Mouse (Mus musculus): ENCODE results near the gene Ptchd1.

The Ptchd1 gene

DNA sequence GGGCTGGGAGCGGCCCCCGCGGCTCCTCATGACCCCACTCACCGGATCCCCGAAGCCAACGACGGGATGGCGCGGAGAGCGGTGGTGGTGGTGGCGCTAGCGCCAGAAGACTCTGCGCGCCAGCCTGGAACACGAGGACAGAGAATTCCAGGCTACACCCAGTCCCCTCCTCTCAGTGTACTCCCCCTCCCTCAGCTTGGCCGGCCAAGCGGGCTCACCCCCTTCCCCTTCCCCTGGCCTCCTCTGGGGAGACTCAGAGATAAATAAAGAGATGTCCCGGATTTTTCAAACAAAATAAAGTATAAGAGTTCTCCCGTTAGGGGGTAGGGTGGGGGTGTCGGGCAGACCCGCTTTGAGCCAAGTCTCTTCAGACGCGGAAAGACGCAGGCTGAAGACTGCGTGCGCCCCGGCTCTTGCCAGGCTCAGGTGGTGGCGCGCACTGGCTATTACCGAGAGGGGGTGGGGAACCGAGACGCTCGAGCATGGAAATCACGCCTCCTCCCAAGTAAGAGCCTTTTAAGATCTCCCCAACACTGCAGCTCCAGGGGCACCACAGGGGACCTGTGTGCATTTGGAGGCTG, at the start of gene Ptchd1:
TSS of gene Ptchd1 (minus strand) at position 114 of the 581 bp plus-strand sequence.
- DNase-seq (ENCODE audit: low spot score): no peak

GRCm38 (mm10) chrX:155657971-155658370, 34.4 kb upstream of the Ptchd1 start:
- no peak for DNase-seq (ENCODE audit: low spot score)

- DNase-seq (ENCODE audit: low spot score): no peak
These were observed 22.4 kb upstream of the Ptchd1 start for GRCm38 (mm10) chrX:155645975-155646374.

GRCm38 (mm10) chrX:155643975-155644374, 20.4 kb upstream of the Ptchd1 start:
- peak; percentile 5 for DNase-seq (ENCODE audit: low spot score)

- DNase-seq (ENCODE audit: low spot score): no peak
These were observed 2.1 kb upstream of the Ptchd1 start for GRCm38 (mm10) chrX:155625671-155626196.

DNA sequence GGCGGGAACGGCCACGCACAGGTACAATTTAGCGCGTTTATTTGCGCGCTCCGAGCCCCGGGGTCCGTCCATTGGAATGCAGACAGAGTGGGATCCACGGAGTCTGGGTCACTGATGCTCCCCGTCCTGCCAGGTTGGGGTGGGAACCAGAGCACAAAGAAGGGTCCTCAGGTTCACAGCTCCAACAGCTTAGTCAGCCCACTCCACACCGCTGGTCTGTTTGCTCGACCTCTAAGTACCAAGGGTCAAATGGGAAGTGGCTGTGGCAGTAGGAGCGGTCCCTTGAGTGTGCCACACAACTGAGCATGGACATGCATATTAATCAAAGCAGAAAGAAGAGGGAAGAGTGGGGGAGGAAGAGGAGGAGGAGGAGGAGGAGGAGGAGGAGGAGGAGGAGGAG, 1.3 kb upstream of the Ptchd1 start:
- no peak for DNase-seq (ENCODE audit: low spot score)

- DNase-seq (ENCODE audit: low spot score): no peak
These were observed 777 bp upstream of the Ptchd1 start, which contains the start of gene Gm15155 for GRCm38 (mm10) chrX:155624341-155624841. Gene Gm15155, plus strand, starts transcription at chrX:155624741.

DNA sequence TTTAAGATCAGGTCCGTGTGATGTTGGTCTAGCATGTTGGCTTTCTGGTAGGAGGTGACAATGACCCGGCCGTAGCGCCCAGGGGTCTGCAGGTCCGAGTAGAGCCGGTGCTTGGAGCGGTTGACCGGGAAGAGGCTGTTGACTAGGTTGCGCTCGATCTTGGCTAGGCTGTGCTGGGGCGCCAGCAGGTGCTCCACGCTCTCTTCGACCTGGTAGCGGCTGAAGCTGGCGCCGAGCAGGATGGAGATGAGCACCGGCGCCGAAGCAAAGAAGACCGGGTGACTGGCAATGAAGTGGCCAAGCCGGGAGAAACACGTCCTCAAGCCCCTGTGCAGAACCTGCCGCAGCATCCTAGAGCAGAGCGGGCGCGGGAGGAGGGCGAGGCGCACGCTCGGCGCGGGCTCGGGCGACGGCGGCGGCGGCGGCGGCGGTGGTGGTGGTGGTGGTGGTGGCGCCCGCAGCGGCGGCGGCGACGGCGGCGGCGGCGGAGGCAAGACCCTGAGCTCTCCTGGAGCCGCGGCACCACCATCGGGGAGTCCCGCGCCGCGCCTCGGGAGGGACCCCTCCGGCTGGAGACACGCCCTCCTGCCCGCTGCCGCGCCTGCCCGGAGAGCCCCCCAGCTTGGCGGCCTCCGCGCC, 534 bp downstream of the Ptchd1 start:
- DNase-seq (ENCODE audit: low spot score): no peak

DNA sequence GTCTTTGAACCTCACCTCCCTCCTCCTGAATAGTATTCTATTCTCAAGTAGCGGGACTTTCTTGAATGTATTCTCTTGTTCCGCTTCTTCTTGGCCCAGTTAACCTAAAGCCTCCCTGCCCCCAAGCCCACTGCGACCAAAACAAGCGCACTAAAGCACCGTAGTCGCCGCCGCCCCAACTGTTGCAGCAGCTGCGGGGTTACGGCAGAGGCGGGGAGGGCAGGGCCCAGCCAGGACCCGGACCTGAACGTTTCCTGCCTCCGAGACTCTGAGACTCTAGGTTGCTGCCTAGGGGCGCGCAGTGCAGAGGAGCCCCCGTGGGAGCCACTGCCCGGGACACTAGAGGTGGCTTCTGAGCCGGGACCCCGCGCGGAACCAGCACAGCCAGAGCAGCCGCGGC, 1.1 kb downstream of the Ptchd1 start:
- DNase-seq (ENCODE audit: low spot score): no peak

GRCm38 (mm10) chrX:155601196-155601595, 22.4 kb downstream of the Ptchd1 start:
- no peak for DNase-seq (ENCODE audit: low spot score)

DNA sequence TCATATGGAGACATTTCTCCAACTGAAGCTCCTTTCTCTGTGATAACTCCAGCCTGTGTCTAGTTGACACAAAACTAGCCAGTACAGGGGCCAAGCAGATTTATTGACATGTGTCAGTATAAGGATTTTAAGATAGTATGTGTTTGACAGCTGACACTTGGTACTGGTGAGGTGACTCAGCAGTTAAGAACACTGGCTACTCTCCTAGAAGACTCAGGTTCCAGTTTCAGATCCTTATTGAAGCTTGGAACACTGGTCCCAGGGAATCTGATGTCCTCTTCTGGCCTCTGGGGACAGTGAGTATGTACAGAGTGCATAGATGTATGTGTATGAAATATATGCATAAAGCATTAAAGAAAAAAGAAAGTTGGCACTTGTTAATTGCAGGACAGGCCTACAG, 27.2 kb downstream of the Ptchd1 start:
- no peak for DNase-seq (ENCODE audit: low spot score)

- no peak for DNase-seq (ENCODE audit: low spot score)
These were observed 28.9 kb downstream of the Ptchd1 start for GRCm38 (mm10) chrX:155594685-155595084.

GRCm38 (mm10) chrX:155592467-155592866, 31.1 kb downstream of the Ptchd1 start:
- no peak for DNase-seq (ENCODE audit: low spot score)

GRCm38 (mm10) chrX:155591490-155591889, 32.1 kb downstream of the Ptchd1 start:
- DNase-seq (ENCODE audit: low spot score): no peak

GRCm38 (mm10) chrX:155584586-155584985, 39.0 kb downstream of the Ptchd1 start:
- peak; percentile 8 for DNase-seq (ENCODE audit: low spot score)

DNA sequence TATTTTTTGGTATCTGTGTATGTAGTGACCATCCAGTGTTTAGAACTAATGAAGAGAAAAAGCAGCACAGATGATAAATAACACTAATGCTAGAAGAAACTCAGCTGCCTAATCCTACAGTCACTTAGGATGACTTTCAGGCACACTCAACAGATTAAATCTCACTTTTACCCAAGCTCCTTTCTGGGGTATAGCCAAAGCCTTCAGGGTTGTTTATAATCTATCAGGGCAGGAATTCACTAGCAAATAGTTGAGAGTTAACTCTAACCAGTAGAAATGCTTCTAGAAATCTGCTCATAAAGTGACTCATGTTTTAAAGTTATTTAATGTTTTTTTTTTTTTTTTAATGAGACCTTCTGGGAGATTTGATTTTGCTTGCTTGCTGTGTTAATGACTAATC, 43.8 kb downstream of the Ptchd1 start:
- DNase-seq (ENCODE audit: low spot score): no peak

- no peak for DNase-seq (ENCODE audit: low spot score)
These were observed 51.2 kb downstream of the Ptchd1 start for GRCm38 (mm10) chrX:155572396-155572795.

DNA sequence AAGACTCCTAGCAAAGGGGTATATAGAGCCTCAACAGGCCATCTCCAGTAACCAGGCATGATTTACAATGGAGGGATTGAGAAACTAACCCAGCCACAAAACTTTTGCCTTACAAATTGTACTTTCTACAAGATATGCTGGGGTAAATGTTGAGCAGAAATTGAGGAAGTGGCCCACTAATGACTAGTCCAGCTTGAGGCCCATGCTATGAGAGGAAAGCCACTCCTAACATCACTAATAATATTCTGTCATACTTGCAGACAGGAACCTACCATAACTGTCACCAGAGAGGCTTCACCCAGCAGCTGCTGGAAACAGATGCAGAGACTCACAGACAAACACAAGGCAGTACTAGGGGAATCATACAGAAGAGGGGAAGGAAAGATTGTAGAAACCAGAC, 79.8 kb downstream of the Ptchd1 start:
- DNase-seq (ENCODE audit: low spot score): no peak
